Mouse (Mus musculus) ZHBTc4 (cell line): ENCODE data around the gene F2.
A peak's percentile ranks its signal among the peaks of the same experiment; 100 is the strongest.

Experiments
- DNase-seq: peaks from one replicate; pipeline ENCODE4 v3.0.0-alpha.2; 2011; ENCODE audit warnings: low read depth, low spot score

The F2 gene

GRCm38 (mm10) chr2:91636229-91636628 lies at the start of gene F2:
TSS of gene F2 (minus strand) at chr2:91636414.
- no peak for DNase-seq

DNA sequence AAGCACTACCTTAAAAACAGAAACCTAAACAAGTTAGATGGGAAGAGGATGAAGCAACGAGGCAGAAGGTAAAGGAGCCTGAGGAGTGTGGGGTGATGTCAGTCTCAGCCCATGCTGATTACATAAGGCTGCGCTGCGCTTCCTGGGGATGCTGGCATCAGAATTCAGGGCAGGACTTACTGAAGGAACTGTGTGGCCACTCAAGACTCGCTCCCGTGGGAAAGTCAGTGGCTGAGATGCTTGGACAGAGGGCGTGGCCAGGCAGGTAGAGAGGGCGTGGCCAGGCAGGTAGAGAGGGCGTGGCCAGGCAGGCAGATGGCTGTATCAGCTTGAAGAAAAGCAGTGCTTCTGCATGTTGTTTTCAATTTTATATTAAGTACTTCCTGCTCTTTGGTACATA lies 47.7 kb upstream of the F2 start:
- no peak for DNase-seq

GRCm38 (mm10) chr2:91682850-91683249 lies 46.6 kb upstream of the F2 start:
- peak; percentile 83 for DNase-seq

DNA sequence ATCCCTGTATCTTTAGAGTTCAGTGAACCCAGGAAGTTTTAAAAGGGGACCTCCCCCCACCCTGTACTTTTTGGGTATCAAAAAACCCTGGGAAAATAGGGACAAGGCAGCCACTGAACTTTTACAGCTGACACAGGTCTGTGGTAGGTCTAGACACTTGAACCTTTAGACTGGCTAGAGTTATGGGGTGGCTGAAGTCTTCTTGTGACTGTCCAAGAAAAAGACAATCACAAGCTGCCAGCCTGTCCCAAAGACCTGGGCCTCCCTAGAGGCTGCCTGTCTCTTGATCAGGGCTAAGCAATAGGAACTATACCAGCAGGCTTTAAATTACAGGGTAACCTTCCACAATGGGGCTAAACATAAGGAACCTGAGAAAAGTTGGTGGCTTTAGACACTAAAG lies 40.7 kb upstream of the F2 start:
- no peak for DNase-seq

DNA sequence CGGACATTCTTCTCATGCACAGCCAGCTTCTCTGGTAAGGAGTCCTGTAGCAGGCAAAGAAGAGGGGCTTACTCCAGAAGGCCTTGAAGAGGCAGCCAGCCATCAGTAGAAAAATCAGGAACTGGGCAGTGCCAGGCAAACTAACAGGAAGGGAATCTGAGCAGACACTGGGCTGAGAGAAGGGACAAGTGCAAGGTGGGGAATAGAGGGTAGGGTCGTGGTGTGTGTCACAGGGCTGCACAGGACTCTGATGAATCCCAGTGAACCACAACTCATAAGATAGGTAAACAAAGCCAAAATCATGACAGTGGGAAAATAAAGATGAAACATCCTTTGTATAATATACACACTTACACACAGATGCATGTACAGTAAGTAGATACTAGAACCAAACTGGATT lies 40.2 kb upstream of the F2 start:
- DNase-seq = no peak

- DNase-seq = no peak
Measured at GRCm38 (mm10) chr2:91674895-91675294, 38.7 kb upstream of the F2 start.

- DNase-seq = no peak
Measured at GRCm38 (mm10) chr2:91673587-91673986, 37.4 kb upstream of the F2 start.

DNA sequence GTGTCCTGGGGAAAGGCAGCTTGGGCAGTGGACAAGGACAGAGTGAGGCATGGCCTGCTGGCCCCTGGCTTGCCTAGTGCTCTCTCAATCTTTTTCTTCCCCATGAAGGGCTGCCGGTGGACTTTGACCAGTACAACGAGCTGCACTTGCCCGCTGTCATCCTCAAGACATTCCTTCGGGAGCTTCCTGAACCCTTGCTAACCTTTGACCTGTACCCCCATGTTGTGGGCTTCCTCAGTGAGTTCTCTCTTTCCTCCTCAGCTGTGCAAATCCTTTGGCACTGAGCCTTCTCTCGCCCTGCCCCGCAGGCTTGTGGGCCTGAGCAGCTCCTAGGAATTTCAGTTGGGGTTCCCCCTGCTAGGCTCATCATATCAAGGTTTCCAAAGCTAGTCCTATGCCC lies 33.8 kb upstream of the F2 start:
- no peak for DNase-seq

- no peak for DNase-seq
Measured at GRCm38 (mm10) chr2:91669326-91669725, 33.1 kb upstream of the F2 start.

- DNase-seq = peak; percentile 77
Measured at GRCm38 (mm10) chr2:91667747-91668146, 31.5 kb upstream of the F2 start.

DNA sequence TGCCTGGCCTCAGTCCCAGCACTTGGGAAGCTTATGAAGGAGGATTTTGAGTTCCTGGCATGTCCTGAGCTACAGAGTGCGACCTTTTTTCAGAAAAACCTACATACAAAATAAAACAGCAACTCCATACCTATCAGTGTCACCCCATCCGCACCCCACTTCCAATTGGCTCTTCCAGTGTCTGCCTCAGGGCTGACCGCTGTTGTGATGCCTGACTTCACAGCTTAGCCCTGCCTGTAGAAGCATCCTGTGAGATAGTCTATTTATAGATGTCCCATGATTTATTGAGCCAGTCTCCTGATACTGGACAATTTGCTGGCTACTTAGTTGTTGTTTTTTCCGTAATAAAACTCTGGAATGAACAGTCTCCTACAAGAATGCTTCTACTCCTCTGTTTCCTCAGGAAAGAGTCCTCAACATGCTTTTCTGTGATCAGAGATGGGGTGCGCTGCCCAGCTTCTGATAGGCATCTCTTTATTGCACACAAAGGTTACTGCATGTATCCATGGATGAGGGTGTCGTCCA lies 30.2 kb upstream of the F2 start:
- no peak for DNase-seq

DNA sequence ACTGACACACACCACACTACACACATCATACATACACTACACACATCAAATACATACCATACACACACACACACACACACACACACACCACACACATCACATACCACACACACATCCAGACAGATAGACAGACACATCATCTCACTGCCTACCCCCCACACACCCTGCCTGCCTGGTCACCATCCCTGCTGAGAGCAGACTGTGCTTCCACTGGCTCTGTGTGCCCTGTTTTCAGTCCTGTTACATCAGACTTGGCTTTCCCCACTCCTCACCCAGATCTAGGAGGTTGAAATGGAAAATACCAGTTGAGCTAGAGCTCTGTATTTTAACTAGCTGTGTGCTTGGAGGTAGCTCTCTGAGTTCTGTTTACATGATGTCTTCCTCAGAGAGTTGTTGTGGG lies 28.6 kb upstream of the F2 start:
- DNase-seq = no peak

DNA sequence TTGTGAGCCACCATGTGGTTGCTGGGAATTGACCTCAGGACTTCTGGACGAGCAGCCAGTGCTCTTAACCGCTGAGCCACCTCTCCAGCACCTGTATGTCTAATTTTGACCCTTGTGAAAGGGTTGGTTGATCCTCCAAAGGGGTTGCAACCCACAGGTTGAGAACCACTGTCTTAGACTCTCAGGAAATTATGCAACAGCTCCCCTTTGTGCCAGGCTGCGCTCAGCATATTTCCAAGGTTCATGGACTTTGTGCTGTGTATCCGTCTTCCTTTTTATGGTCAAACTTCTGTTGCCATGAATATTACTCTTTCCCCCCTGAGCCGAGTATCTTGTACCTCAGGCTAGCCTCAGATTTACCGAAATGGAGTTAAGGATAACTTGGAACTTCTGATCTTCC lies 24.8 kb upstream of the F2 start:
- DNase-seq = no peak

- no peak for DNase-seq
Measured at GRCm38 (mm10) chr2:91659657-91660056, 23.4 kb upstream of the F2 start.

- peak; percentile 91 for DNase-seq
Measured at GRCm38 (mm10) chr2:91656774-91657173, 20.6 kb upstream of the F2 start.

DNA sequence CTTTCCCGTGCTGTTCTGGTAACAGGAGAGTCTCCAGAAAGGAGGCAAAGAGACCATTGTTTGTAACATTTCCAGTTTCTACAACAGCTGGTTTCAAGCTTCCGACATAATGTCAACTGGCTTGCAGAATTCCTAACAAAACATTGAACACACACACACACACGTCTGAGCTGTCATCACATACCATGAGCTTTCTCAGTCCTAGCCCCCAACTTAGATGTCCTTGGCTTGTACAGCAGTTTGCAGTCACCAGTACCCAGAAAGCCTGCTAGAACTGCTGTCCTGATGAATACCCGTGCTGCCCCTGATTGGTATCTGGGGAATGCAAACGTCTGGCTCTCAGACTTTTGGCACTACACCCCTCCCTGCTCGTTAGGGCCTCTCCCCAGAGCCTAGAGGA lies 19.6 kb upstream of the F2 start:
- DNase-seq = no peak

- no peak for DNase-seq
Measured at GRCm38 (mm10) chr2:91655388-91655787, 19.2 kb upstream of the F2 start.

GRCm38 (mm10) chr2:91652863-91653262 lies 16.6 kb upstream of the F2 start:
- DNase-seq = no peak

- DNase-seq = no peak
Measured at GRCm38 (mm10) chr2:91651458-91652258, 15.4 kb upstream of the F2 start.

DNA sequence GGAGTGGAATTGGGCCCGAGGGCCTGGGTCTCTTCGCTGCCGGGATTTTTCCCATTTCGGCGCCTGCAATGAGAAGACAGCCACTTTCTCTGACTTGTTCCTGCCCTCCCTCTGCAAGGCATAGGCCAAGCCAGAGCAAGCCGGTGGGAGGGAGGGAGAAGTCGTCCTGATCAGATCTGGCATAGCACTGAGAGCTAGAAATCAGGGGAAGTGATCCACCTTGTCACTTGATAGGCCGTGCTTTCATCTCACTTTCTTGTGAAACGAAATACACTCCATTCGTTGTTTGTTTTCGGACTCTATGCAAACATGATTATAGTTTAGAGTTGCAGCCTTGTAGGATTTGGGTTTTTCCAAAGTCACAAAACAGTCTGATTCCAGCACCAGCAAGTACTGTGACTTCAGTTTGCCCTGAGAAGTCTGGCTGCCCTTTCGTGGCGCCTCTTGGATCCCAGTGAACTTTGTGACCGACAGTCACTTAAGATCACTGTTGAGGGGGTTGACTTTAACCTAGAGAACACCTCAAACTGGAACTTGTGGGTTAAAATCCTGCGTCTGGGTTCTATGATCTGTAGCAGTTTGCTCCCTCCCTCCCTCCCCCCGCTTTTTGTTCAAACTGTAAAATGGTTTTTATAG lies 14.3 kb upstream of the F2 start:
- no peak for DNase-seq

GRCm38 (mm10) chr2:91649553-91650359 lies 13.5 kb upstream of the F2 start, which contains the start of the genes Zfp408 and Arhgap1:
TSS of gene Zfp408 (minus strand) at chr2:91649791.
TSS of gene Arhgap1 (plus strand) at chr2:91649860.
- peak; percentile 99 for DNase-seq

DNA sequence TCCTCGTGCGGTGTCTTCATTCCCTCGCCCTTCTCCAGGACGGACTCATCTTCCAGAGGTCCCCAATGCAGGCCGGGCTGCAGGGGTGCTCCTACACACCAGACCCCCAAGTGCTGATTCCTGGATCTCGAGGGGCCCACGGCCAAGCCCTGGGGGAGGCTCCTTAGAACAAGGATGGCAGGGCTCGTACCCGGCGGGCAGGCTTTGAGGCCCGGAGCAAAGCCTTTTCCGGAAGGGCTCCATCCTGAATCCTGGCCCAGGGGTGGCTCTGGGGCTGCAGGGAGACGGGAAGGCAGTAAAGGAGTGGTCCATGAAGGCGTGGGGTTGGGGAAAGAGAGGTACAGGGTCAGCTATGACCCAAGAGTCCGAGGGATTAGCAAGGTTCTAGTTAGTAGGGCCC lies 12.9 kb upstream of the F2 start:
- no peak for DNase-seq
